Mouse (Mus musculus) forebrain, postnatal 0 days (tissue): ENCODE data around the gene Hfe. TPM values are rescaled to one million over a fixed set of nuclear protein-coding genes. Genes with fewer than 3 reads are reported as not detected.
"Not testable (repeated sequence)": the region's sequence is repeated elsewhere in the genome, so short reads cannot be mapped to it uniquely, and the experiment has no call there.

Source experiments
- ATAC-seq: fragments of 200-750 bp; cut with Nextera tagmentation; 2 replicates; pipeline ENCODE4 v1.8.0; 2017; ENCODE audit warnings: mild to moderate bottlenecking, moderate library complexity
- DNase-seq: peaks from one replicate; pipeline ENCODE4 v3.0.0-alpha.2; 2015
- H3K27ac ChIP-seq: fragments of 300-500 bp; sonication (generic); 2 replicates; pipeline ENCODE4 v1.5.1; 2014; ENCODE audit warnings: low read depth, mild to moderate bottlenecking, antibody characterized with exemption, low read length, moderate library complexity, mixed read lengths
- H3K27me3 ChIP-seq: fragments of 300-500 bp; sonication (generic); 2 replicates; pipeline ENCODE4 v1.6.1; 2014; ENCODE audit warnings: mild to moderate bottlenecking, low read length, mixed read lengths; ENCODE audit not compliant: insufficient read depth
- H3K36me3 ChIP-seq: fragments of 300-500 bp; sonication (generic); 2 replicates; pipeline ENCODE4 v1.6.1; 2014; ENCODE audit warnings: mild to moderate bottlenecking, moderate library complexity; ENCODE audit not compliant: insufficient read depth
- H3K4me1 ChIP-seq: fragments of 300-500 bp; sonication (generic); 2 replicates; pipeline ENCODE4 v1.6.1; 2014; ENCODE audit warnings: antibody characterized with exemption; ENCODE audit not compliant: insufficient read depth
- H3K4me2 ChIP-seq: fragments of 300-500 bp; sonication (generic); 2 replicates; pipeline ENCODE4 v1.6.1; 2014; ENCODE audit warnings: low read depth, mild to moderate bottlenecking, moderate library complexity
- H3K4me3 ChIP-seq: fragments of 300-500 bp; sonication (generic); 2 replicates; pipeline ENCODE4 v1.5.1; 2014; ENCODE audit warnings: low read depth, low read length, mixed read lengths
- H3K9ac ChIP-seq: fragments of 300-500 bp; sonication (generic); 2 replicates; pipeline ENCODE4 v1.6.1; 2014; ENCODE audit warnings: mild to moderate bottlenecking
- H3K9me3 ChIP-seq: fragments of 300-500 bp; sonication (generic); 2 replicates; pipeline ENCODE4 v1.6.1; 2016; ENCODE audit warnings: low read length
- CTCF ChIP-seq: sonication (generic); IDR thresholded peaks from 2 replicates; pipeline ENCODE4 v1.5.1; 2016; ENCODE audit warnings: antibody characterized with exemption, control low read depth, low read depth
- WGBS: fragments of 180-500 bp; shearing (Covaris S2); extraction: QIAGEN DNeasy Blood & Tissue Kit; methylation state at CpG from one replicate; pipeline ENCODE4 v1.1.7; 2014; 5-methylcytosine and 5-hydroxymethylcytosine counted together
- polyA plus RNA-seq: library from polyadenylated mRNA; unstranded; fragments of >200 nt; fragmentation: Nextera tagmentation; extraction: Ambion mirVana; gene quantifications from 2 replicates; pipeline ENCODE4 v1.2.1, GENCODE M21; 2015
- total RNA-seq: library from RNA; depleted of rRNA; stranded (reverse); fragments of >200 nt; gene quantifications from 2 replicates; pipeline ENCODE4 v1.2.3, GENCODE M21; 2014

Gene Hfe
- total and polyA plus RNA-seq, 2 experiments from 2014 or later: 3.6 to 6.0 TPM

- Histone ChIP-seq H3K27ac (no peak overlapping the region), H3K4me1 (no peaks in the 10 kb centered on the region), H3K4me2 (no peak overlapping the region), H3K4me3 (no peak overlapping the region), H3K9me3 (no peaks in the 10 kb centered on the region), H3K36me3 (no peaks in the 10 kb centered on the region), H3K9ac (no peak overlapping the region), H3K27me3 (no peaks in the 10 kb centered on the region)
- no peak for TF ChIP-seq CTCF
- 48% methylated on average over 4 of the region's 4 CpGs for WGBS
- ATAC-seq (no peak), DNase-seq (no peak)
Measured at GRCm38 (mm10) chr13:23753314-23754078, 42.8 kb upstream of the Hfe start.

- Histone ChIP-seq H3K27ac (no peak overlapping the region), H3K4me1 (no peaks in the 10 kb centered on the region), H3K4me3 (no peak overlapping the region), H3K4me2 (peak overlapping the region; percentile 69), H3K9ac (no peak overlapping the region), H3K9me3 (no peaks in the 10 kb centered on the region), H3K36me3 (no peaks in the 10 kb centered on the region), H3K27me3 (no peaks in the 10 kb centered on the region)
- DNase-seq: no peak
- 1% methylated on average over 6 of the region's 6 CpGs for WGBS
- ATAC-seq: no peak
- TF ChIP-seq CTCF: no peak
Measured at GRCm38 (mm10) chr13:23752742-23753172, 42.1 kb upstream of the Hfe start.

- Histone ChIP-seq H3K9ac (peak within 1 kb of the TSS; percentile 62), H3K4me3 (peak within 1 kb of the TSS; percentile 40), H3K27ac (peak within 1 kb of the TSS; percentile 93), H3K4me2 (peak within 1 kb of the TSS; percentile 69)
- not testable (repeated sequence) for H3K36me3 ChIP-seq, H3K27me3 ChIP-seq, H3K9me3 ChIP-seq, H3K4me1 ChIP-seq
- DNase-seq (peak; percentile 95), ATAC-seq (peak; percentile 76)
- WGBS: 1% methylated on average over 19 of the region's 47 CpGs
Measured at GRCm38 (mm10) chr13:23752067-23752741, 41.5 kb upstream of the Hfe start, which contains the start of gene Hist1h3b. Hist1h3b (plus strand) TSS chr13:23752267.

- Histone ChIP-seq H3K4me3 (peak overlapping the region; percentile 40), H3K27ac (peak overlapping the region; percentile 93), H3K4me1 (no peaks in the 10 kb centered on the region), H3K9ac (peak overlapping the region; percentile 62; the same call in 1 of the 2 replicates), H3K9me3 (no peaks in the 10 kb centered on the region), H3K27me3 (no peaks in the 10 kb centered on the region), H3K36me3 (no peaks in the 10 kb centered on the region), H3K4me2 (peak overlapping the region; percentile 69)
- no peak for TF ChIP-seq CTCF
- peak; percentile 33 for DNase-seq
- no peak for ATAC-seq
- WGBS: 1% methylated on average over 11 of the region's 11 CpGs
Measured at GRCm38 (mm10) chr13:23751478-23751956, 40.9 kb upstream of the Hfe start.

GRCm38 (mm10) chr13:23750839-23751477 is 40.3 kb upstream of the Hfe start, which contains the start of gene Hist1h2ab:
Hist1h2ab (plus strand) TSS chr13:23751126.
- TF ChIP-seq CTCF: 0 out of 2 replicates have a peak, but pooled peaks have one; percentile 15
- ATAC-seq: peak; percentile 57

GRCm38 (mm10) chr13:23749563-23750121 is 39.0 kb upstream of the Hfe start:
- Histone ChIP-seq H3K9ac (no peak overlapping the region), H3K4me1 (no peaks in the 10 kb centered on the region), H3K4me3 (no peak overlapping the region), H3K27me3 (no peaks in the 10 kb centered on the region), H3K27ac (peak overlapping the region; percentile 69), H3K36me3 (no peaks in the 10 kb centered on the region), H3K9me3 (no peaks in the 10 kb centered on the region), H3K4me2 (no peak overlapping the region)
- no peak for ATAC-seq
- DNase-seq: no peak
- TF ChIP-seq CTCF: no peak
- WGBS: 95% methylated on average over 5 of the region's 5 CpGs

More at GRCm38 (mm10) chr13:23750839-23751477, 40.3 kb upstream of the Hfe start, which contains the start of gene Hist1h2ab:
- H3K36me3 ChIP-seq, H3K9me3 ChIP-seq, H3K4me1 ChIP-seq, H3K27me3 ChIP-seq: not testable (repeated sequence)
- under 1% methylated on average over 26 of the region's 47 CpGs for WGBS
- peak within 1 kb of the TSS; percentile 93 for H3K27ac ChIP-seq
- peak within 1 kb of the TSS; percentile 62 for H3K9ac ChIP-seq
- peak within 1 kb of the TSS; percentile 69 for H3K4me2 ChIP-seq
- peak within 1 kb of the TSS; percentile 40 for H3K4me3 ChIP-seq
- peak; percentile 80 for DNase-seq
